Mouse (Mus musculus) megakaryocyte, embryonic 14.5 days (primary cell): Measurements from ENCODE around the gene Them7.

Experiments used
- FLI1 ChIP-seq: IDR thresholded peaks from 2 replicates; pipeline ENCODE4 v1.6.1; 2012; ENCODE audit warnings: low read length, inconsistent platforms, mixed read lengths
- GATA1 ChIP-seq: IDR thresholded peaks from 3 replicates; pipeline ENCODE4 v1.6.1; 2012; ENCODE audit warnings: mixed read lengths, low read length, inconsistent platforms, borderline replicate concordance

- TF ChIP-seq GATA1, result no peak
- no peak for TF ChIP-seq FLI1
These were observed 173.5 kb downstream of the Them7 start for GRCm38 (mm10) chr2:105397446-105398211.
